Mouse (Mus musculus) mouse trophoblast stem cell (cell line): ENCODE measurements at regions not wholly inside any gene's neighbourhood (a gene's known extent, or its start where the extent isn't known, plus 50 kb on each side); places are given as distances from the start of the nearest gene placed in this dataset.

Experiments
- in situ Hi-C, 2 experiments: fragments of 300-500 bp; cut with MseI, MboI; formaldehyde crosslinking; loops; 2 replicates in 1 of 2; 3 replicates in 1 of 2; pipeline ENCODE4 v1.15.1; 2025

GRCm38 (mm10) chr10:66433490-66433889 is 662.4 kb upstream of the Jmjd1c start:
- in situ Hi-C loops: no loop called here

- in situ Hi-C loops: no loop called here
Measured at GRCm38 (mm10) chr10:66470684-66471083, 625.2 kb upstream of the Jmjd1c start.

- in situ Hi-C loops: no loop called here
Measured at GRCm38 (mm10) chr10:66472038-66472437, 623.9 kb upstream of the Jmjd1c start.

GRCm38 (mm10) chr10:66475187-66475735 is 620.7 kb upstream of the Jmjd1c start:
- in situ Hi-C loops: no loop called here

GRCm38 (mm10) chr10:66490871-66491270 is 605.1 kb upstream of the Jmjd1c start:
- in situ Hi-C loops: no loop called here

- in situ Hi-C loops: no loop called here
Measured at GRCm38 (mm10) chr10:66491850-66492249, 604.1 kb upstream of the Jmjd1c start.

- in situ Hi-C loops: no loop called here
Measured at GRCm38 (mm10) chr10:66539846-66540245, 556.1 kb upstream of the Jmjd1c start.

- in situ Hi-C loops: no loop called here
Measured at GRCm38 (mm10) chr10:66546656-66547055, 549.3 kb upstream of the Jmjd1c start.

GRCm38 (mm10) chr10:66547660-66548059 is 548.3 kb upstream of the Jmjd1c start:
- in situ Hi-C loops: no loop called here

- in situ Hi-C loops: no loop called here
Measured at GRCm38 (mm10) chr10:66548073-66548472, 547.9 kb upstream of the Jmjd1c start.

- in situ Hi-C loops: no loop called here
Measured at GRCm38 (mm10) chr10:66552919-66553318, 543.0 kb upstream of the Jmjd1c start.

GRCm38 (mm10) chr10:66554259-66554658 is 541.7 kb upstream of the Jmjd1c start:
- in situ Hi-C loops: no loop called here

- in situ Hi-C loops: no loop called here
Measured at GRCm38 (mm10) chr10:66558097-66558840, 537.7 kb upstream of the Jmjd1c start.

- in situ Hi-C loops: no loop called here
Measured at GRCm38 (mm10) chr10:66565374-66565773, 530.6 kb upstream of the Jmjd1c start.

- in situ Hi-C loops: no loop called here
Measured at GRCm38 (mm10) chr10:66574846-66575535, 520.9 kb upstream of the Jmjd1c start.

- in situ Hi-C loops: no loop called here
Measured at GRCm38 (mm10) chr10:66593001-66593400, 502.9 kb upstream of the Jmjd1c start.

GRCm38 (mm10) chr10:66593506-66593905 is 502.4 kb upstream of the Jmjd1c start:
- in situ Hi-C loops: no loop called here

GRCm38 (mm10) chr10:66597952-66598351 is 498.0 kb upstream of the Jmjd1c start:
- in situ Hi-C loops: no loop called here

- in situ Hi-C loops: no loop called here
Measured at GRCm38 (mm10) chr10:66607141-66607540, 488.8 kb upstream of the Jmjd1c start.

GRCm38 (mm10) chr10:66616280-66616679 is 479.6 kb upstream of the Jmjd1c start:
- in situ Hi-C loops: no loop called here

GRCm38 (mm10) chr10:66630996-66631395 is 464.9 kb upstream of the Jmjd1c start:
- in situ Hi-C loops: no loop called here

GRCm38 (mm10) chr10:66640890-66641847 is 454.8 kb upstream of the Jmjd1c start:
- in situ Hi-C loops: no loop called here
